Mouse (Mus musculus): ENCODE results near the gene Ifitm3. TPM values are rescaled to one million over a fixed set of nuclear protein-coding genes. Genes with fewer than 3 reads are reported as not detected.

Gene Ifitm3
- polyA plus RNA-seq, 1 experiment from 2014 or later = 450 TPM

GRCm38 (mm10) chr7:141008938-141009660 is 1.5 kb downstream of the Ifitm3 start:
- peak overlapping the region; percentile 90 for H3K27ac ChIP-seq (replicated peaks)
- no peaks in the 10 kb centered on the region for H3K36me3 ChIP-seq (ENCODE audit: control insufficient read depth, insufficient read depth, low read length)
- H3K4me3 ChIP-seq (ENCODE audit: low read depth, low read length) = peak overlapping the region; percentile 49
- no peaks in the 10 kb centered on the region for H3K9me3 ChIP-seq (ENCODE audit: control insufficient read depth, low read length)
- peaks cover 5% of the 10 kb centered on the region; the same call in 1 of the 2 replicates for H3K4me1 ChIP-seq (replicated peaks; ENCODE audit: control insufficient read depth, insufficient read depth)
- no peak overlapping the region; the same call in 1 of the 2 replicates for H3K9ac ChIP-seq (ENCODE audit: low read length)
- ATAC-seq (ENCODE audit: low FRiP score, low TSS enrichment) (peak; percentile 91), DNase-seq (ENCODE audit: low spot score) (peak; percentile 85)
- no peaks in the 10 kb centered on the region for H3K27me3 ChIP-seq (ENCODE audit: control insufficient read depth, insufficient read depth, low read length)
- peak overlapping the region; percentile 62 for H3K4me2 ChIP-seq (replicated peaks; ENCODE audit: low read depth)
- WGBS = 7% methylated on average over 20 of the region's 20 CpGs
- peak; percentile 92 for TF ChIP-seq CTCF (IDR thresholded peaks at IDR 0.05; ENCODE audit: low read depth)
- TF ChIP-seq EP300 (optimal IDR thresholded peaks at IDR 0.05) = no peak

DNA sequence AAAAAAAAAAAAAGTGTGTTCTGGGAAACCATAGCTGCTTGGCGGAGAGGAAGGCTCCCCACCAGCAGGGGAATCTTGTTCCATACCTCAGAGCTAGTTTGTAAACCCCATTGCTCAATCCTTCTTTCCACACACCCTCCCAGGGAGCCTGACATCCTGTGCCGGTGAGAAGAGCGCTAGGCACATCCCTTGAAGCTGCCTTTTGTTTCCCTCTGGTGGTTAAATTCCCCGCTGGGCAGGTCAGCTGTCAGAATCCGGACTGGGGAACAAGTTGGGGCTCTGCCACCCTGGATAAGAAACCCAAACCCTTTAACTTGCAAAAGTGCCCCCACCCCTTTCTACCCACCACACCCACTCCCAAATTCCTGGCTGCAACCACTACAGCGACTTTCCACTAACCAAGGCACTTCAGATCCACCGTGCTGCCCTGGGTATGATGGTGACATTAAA is 2.2 kb downstream of the Ifitm3 start:
- H3K9ac ChIP-seq (ENCODE audit: low read length) = no peak overlapping the region
- H3K4me1 ChIP-seq (replicated peaks; ENCODE audit: control insufficient read depth, insufficient read depth) = peaks cover 5% of the 10 kb centered on the region; the same call in 1 of the 2 replicates
- H3K4me2 ChIP-seq (replicated peaks; ENCODE audit: low read depth) = peak overlapping the region; percentile 62
- WGBS = 7% methylated on average over 7 of the region's 7 CpGs
- H3K27ac ChIP-seq (replicated peaks) = peak overlapping the region; percentile 79
- ATAC-seq (ENCODE audit: low FRiP score, low TSS enrichment) (peak; percentile 38), DNase-seq (ENCODE audit: low spot score) (peak; percentile 41)
- peak; percentile 72 for TF ChIP-seq CTCF (IDR thresholded peaks at IDR 0.05; ENCODE audit: low read depth)
- no peak for TF ChIP-seq EP300 (optimal IDR thresholded peaks at IDR 0.05)
- H3K4me3 ChIP-seq (ENCODE audit: low read depth, low read length) = peak overlapping the region; percentile 14; the same call in 1 of the 2 replicates
- no peaks in the 10 kb centered on the region for H3K36me3 ChIP-seq (ENCODE audit: control insufficient read depth, insufficient read depth, low read length)
- no peaks in the 10 kb centered on the region for H3K9me3 ChIP-seq (ENCODE audit: control insufficient read depth, low read length)
- no peaks in the 10 kb centered on the region for H3K27me3 ChIP-seq (ENCODE audit: control insufficient read depth, insufficient read depth, low read length)

DNA sequence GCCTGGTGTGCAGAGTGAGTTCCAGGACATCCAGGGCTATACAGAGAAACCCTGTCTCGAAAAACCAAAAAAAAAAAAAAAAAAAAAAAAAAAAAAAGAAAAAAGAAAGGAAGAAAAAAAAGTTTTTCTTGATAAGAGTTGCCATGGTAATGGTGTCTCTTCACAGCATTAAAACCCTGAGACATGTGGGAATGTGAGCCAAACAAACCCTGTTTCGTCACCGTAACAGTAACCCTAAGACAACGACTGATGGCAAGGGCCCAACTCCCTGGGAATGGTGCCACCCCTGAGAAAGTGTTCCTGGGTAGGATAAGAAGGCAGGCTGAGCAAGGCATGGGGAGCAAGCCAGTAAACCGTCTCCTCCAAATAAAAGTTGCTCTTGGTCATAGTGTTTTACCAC is 3.7 kb downstream of the Ifitm3 start:
- no peak for ATAC-seq (ENCODE audit: low FRiP score, low TSS enrichment)
- Histone ChIP-seq H3K36me3 (ENCODE audit: control insufficient read depth, insufficient read depth, low read length) (no peaks in the 10 kb centered on the region), H3K4me1 (replicated peaks; ENCODE audit: control insufficient read depth, insufficient read depth) (peaks cover 5% of the 10 kb centered on the region; the same call in 1 of the 2 replicates), H3K9ac (ENCODE audit: low read length) (no peak overlapping the region), H3K4me3 (ENCODE audit: low read depth, low read length) (no peak overlapping the region), H3K9me3 (ENCODE audit: control insufficient read depth, low read length) (no peaks in the 10 kb centered on the region), H3K27me3 (ENCODE audit: control insufficient read depth, insufficient read depth, low read length) (no peaks in the 10 kb centered on the region), H3K27ac (replicated peaks) (no peak overlapping the region), H3K4me2 (replicated peaks; ENCODE audit: low read depth) (no peak overlapping the region)
- WGBS = 63% methylated on average over 5 of the region's 5 CpGs
- no peak for TF ChIP-seq CTCF (IDR thresholded peaks at IDR 0.05; ENCODE audit: low read depth)
- no peak for TF ChIP-seq EP300 (optimal IDR thresholded peaks at IDR 0.05)
- DNase-seq (ENCODE audit: low spot score) = no peak

GRCm38 (mm10) chr7:141006446-141006845 is 4.1 kb downstream of the Ifitm3 start:
- TF ChIP-seq EP300 (optimal IDR thresholded peaks at IDR 0.05) (no peak), CTCF (IDR thresholded peaks at IDR 0.05; ENCODE audit: low read depth) (no peak)
- Histone ChIP-seq H3K9me3 (ENCODE audit: control insufficient read depth, low read length) (no peaks in the 10 kb centered on the region), H3K4me3 (ENCODE audit: low read depth, low read length) (no peak overlapping the region), H3K27me3 (ENCODE audit: control insufficient read depth, insufficient read depth, low read length) (no peaks in the 10 kb centered on the region), H3K4me2 (replicated peaks; ENCODE audit: low read depth) (no peak overlapping the region), H3K4me1 (replicated peaks; ENCODE audit: control insufficient read depth, insufficient read depth) (peaks cover 5% of the 10 kb centered on the region; the same call in 1 of the 2 replicates), H3K27ac (replicated peaks) (no peak overlapping the region), H3K9ac (ENCODE audit: low read length) (no peak overlapping the region), H3K36me3 (ENCODE audit: control insufficient read depth, insufficient read depth, low read length) (no peaks in the 10 kb centered on the region)
- WGBS = 77% methylated on average over 6 of the region's 6 CpGs
- DNase-seq (ENCODE audit: low spot score) = no peak
- no peak for ATAC-seq (ENCODE audit: low FRiP score, low TSS enrichment)

DNA sequence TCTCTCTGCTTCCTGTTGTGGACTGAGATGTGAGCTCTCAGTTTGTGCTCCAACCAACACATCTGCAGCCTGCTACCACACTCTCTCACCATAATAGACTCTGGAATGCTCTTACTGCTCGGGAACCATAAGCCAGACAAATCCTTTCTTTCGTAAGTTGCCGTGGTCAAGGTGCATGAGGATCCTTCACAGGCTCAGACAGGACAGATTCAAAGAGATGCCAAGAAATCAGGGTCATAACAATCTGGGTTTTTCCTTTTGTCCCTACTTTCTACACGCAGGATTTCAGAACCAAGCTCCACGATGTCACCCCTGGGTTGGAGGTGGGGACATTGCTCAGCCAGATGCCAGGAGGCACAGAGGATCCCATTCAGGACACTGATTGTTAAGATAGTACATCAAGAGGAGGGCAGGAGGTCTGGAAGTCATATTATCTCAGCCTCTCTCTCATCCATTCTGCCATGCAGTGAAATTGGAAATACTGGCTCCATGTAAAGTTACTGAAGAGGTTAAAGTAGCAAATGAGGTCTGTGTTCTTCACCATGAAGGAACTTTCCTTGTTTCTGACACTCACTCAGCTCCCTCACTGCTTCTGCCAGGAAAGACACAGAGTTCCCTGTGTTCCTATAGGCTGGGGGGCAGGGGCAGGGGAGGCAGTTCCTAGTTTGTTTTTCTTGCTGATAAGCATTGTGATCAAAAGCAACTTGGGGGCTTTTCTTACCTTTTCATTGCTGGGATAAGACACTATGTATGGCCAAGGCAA is 7.1 kb downstream of the Ifitm3 start:
- no peak for ATAC-seq (ENCODE audit: low FRiP score, low TSS enrichment)
- 68% methylated on average over 5 of the region's 5 CpGs for WGBS

More for the DNA sequence above, 7.1 kb downstream of the Ifitm3 start:
- no peak for DNase-seq (ENCODE audit: low spot score)
- no peaks in the 10 kb centered on the region for H3K36me3 ChIP-seq (ENCODE audit: control insufficient read depth, insufficient read depth, low read length)
- no peak overlapping the region for H3K4me3 ChIP-seq (ENCODE audit: low read depth, low read length)
- H3K9me3 ChIP-seq (ENCODE audit: control insufficient read depth, low read length) = no peaks in the 10 kb centered on the region
- no peak overlapping the region for H3K9ac ChIP-seq (ENCODE audit: low read length)
- no peaks in the 10 kb centered on the region for H3K4me1 ChIP-seq (replicated peaks; ENCODE audit: control insufficient read depth, insufficient read depth)
- TF ChIP-seq CTCF (IDR thresholded peaks at IDR 0.05; ENCODE audit: low read depth) (no peak), EP300 (optimal IDR thresholded peaks at IDR 0.05) (no peak)
- no peak overlapping the region for H3K27ac ChIP-seq (replicated peaks)
- H3K27me3 ChIP-seq (ENCODE audit: control insufficient read depth, insufficient read depth, low read length) = no peaks in the 10 kb centered on the region
- H3K4me2 ChIP-seq (replicated peaks; ENCODE audit: low read depth) = no peak overlapping the region

All from stomach, postnatal 0 days (tissue).